Mouse (Mus musculus): ENCODE measurements around the gene Scrn3. TPM values are rescaled to one million over a fixed set of nuclear protein-coding genes. Genes with fewer than 3 reads are reported as not detected.
A peak's percentile ranks its signal among the peaks of the same experiment; 100 is the strongest.

Gene Scrn3
- total RNA-seq (2021), result 10 to 100 TPM; 15.0 to 16.8 TPM
- long read RNA-seq, experiment 1, transcript Scrn3-201 (8 exons, 3,309 nt), result major isoform, 6 of 8 reads
- long read RNA-seq, experiment 1, partial matches to known transcripts, result 0 of 8 reads
- long read RNA-seq, experiment 1, other reads (novel, unspliced or antisense), result 2 of 8 reads
- long read RNA-seq, experiment 2, transcript Scrn3-201 (8 exons, 3,309 nt), result major isoform, 6 of 12 reads
- long read RNA-seq, experiment 2, partial matches to known transcripts, result 3 of 12 reads
- long read RNA-seq, experiment 2, other reads (novel, unspliced or antisense), result 0 of 12 reads

GRCm38 (mm10) chr2:73312152-73313116 is at the start of gene Scrn3, which contains the start of gene Cir1:
Gene Scrn3 (plus strand): TSS chr2:73312601.
Gene Cir1 (minus strand): TSS chr2:73312701.
- DNase-seq (ENCODE audit: low spot score in 2 of 2), result peak; percentile 91 to 96

DNA sequence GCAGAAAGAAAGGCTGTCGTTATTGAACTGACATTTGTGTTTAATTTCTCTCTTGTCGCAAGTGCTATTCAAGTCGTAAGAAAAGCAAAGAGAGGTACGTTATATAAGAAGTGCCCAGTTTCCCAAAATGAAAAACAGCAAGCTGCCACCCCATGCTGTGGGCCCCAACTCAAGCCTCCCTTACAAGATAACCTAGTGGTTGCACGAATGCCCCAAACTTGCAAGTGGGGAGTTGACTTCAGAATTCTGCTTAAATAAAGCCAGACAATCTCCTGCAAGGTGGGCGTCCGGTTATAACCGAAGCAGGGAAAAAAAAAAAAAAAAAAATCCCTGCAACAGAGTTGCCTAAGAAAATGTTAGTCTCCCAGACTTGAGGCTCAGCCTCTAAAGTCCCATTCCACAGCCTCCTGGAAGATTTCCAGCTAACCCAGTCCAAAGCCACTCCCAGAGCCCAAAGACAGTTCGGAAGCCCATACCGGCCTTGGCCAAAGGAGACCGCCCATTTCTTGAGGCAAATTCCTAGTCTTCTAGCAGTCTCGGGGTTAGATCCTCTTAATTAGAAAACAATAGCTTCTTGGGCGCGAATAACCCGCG is 49.1 kb upstream of the Scrn3 start:
- no peak for DNase-seq (ENCODE audit: low spot score in 2 of 2)

DNA sequence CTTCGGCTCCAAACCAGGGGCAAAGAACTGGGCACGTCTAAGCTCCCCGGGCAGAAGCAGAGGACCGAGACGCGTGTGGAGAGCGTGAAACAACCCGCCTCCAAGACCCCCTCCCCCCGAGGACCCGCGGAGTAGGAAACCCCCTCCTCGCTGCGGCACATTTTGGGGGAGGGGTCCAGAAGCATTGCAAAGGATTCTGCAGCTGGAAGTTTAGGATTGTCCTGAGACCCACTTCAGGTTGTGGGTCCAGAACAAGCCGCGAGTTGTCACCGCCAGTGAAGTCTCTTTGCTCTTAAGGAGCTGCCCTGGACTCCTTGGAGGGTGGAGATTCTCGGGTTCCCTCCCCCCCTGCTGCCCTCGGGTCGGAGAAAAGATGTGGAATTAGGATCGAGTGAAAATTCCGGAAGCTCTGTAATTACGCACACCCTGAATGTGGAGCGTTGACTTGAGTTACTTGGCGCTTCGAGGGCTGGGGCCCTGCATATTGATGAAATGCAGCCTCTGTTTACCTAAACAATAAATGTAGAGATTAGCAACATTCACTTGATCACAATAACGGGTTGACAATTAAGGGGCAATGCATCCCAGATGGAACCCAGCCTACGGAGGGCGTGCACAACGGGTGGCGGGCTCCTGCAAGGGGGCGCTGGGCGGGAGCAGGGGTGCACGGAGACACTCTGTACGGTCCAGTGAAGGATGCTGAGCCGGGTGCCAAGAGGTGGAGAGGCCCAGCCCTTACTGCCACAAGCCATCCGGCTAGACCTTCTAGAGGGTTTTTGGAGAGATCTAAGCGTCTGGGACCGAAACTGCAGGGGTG is 48.4 kb upstream of the Scrn3 start:
- DNase-seq (ENCODE audit: low spot score in 2 of 2), result no peak

DNA sequence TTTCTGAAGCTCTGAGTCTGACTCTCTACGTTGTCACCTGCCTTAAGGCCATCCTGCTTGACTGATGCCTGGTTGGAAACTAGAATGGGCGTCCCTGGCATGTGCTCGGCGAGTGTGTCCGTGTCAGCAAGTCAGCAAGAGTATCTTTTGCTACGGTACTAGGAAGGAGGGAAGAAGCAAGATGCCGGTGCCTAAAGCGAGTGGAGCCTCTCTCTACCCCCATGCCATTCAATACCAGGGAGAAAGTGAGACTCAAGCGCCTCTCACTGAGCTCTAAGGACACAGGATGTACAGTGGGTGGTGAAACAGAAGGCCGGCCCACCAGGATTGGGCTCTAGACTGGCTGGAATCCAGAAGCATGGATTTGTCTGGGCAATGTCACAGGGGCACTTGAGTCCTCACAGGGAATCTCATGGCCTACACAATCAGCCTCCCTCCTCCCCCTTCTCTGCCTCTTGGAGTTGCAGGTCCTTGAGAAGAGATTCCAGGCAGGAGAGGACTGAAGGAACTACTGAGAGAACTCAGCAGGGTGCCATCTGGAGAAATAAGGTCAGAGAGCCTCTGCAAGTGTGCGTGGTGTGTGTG is 47.7 kb upstream of the Scrn3 start:
- DNase-seq (ENCODE audit: low spot score in 2 of 2), result no peak

- DNase-seq (ENCODE audit: low spot score in 2 of 2), result no peak
Measured at GRCm38 (mm10) chr2:73266011-73266410, 46.4 kb upstream of the Scrn3 start.

DNA sequence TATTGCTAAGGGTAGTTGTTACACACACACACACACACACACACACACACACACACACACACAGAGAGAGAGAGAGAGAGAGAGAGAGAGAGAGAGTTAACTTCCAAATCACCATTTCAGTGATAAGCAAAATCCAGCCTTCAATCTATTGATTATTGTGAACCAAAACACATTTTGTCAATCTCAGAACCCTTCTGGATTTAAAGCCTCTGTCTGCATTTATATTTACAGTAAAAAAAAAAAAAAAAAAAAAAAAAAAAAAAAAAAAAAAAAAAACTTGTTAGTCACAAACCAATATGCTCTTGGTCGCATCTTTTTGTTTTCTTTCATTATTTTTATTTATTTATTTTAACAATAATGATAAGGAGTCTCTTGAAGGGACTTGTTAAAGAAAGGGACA is 45.8 kb upstream of the Scrn3 start:
- DNase-seq (ENCODE audit: low spot score in 2 of 2), result no peak

GRCm38 (mm10) chr2:73267231-73267630 is 45.2 kb upstream of the Scrn3 start:
- DNase-seq (ENCODE audit: low spot score in 2 of 2), result no peak

DNA sequence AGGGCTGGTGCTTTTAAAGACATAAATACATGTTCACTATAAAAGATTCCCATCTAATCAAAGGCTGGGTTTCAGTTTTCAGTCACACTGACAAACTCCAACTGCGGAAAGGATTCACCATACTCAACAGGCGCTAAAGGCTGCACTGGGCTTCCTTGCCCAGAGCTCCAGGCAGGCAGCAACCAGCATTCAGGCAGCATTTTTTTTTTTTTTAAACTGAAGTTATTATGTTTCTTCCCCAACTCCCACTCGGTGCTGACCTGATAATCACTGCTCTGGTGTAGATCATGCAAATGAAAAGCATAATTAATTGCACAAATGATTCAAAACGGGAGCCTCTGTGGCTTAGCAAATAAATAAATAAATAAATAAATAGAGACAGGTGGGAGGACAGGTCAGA is 44.6 kb upstream of the Scrn3 start:
- no peak for DNase-seq (ENCODE audit: low spot score in 2 of 2)

- DNase-seq (ENCODE audit: low spot score in 2 of 2), result no peak
Measured at GRCm38 (mm10) chr2:73268281-73268680, 44.1 kb upstream of the Scrn3 start.

- no peak for DNase-seq (ENCODE audit: low spot score in 2 of 2)
Measured at GRCm38 (mm10) chr2:73268836-73269395, 43.5 kb upstream of the Scrn3 start.

DNA sequence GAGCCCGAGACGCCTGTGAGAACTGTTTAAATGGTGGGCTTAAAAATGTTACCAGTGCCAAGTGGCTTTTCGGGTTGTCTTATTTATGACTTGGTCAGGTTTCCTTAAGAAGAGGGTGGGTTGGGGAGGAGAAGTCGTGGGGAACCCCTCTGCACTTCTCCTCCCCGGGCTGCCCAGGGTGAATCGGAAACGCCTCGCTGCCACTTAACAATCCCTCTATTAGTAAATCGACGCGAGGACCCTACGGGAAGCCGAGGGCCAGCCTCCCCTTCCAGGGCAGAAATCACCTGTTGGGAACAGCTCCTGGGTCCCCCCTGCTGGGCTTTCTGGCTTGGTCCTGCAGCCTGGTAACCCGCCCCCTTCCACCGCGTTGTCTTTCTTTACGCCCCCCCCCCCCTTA is 42.7 kb upstream of the Scrn3 start:
- no peak for DNase-seq (ENCODE audit: low spot score in 2 of 2)

- DNase-seq (ENCODE audit: low spot score in 2 of 2), result no peak
Measured at GRCm38 (mm10) chr2:73270071-73270592, 42.3 kb upstream of the Scrn3 start.

- no peak for DNase-seq (ENCODE audit: low spot score in 2 of 2)
Measured at GRCm38 (mm10) chr2:73270593-73271458, 41.6 kb upstream of the Scrn3 start.

DNA sequence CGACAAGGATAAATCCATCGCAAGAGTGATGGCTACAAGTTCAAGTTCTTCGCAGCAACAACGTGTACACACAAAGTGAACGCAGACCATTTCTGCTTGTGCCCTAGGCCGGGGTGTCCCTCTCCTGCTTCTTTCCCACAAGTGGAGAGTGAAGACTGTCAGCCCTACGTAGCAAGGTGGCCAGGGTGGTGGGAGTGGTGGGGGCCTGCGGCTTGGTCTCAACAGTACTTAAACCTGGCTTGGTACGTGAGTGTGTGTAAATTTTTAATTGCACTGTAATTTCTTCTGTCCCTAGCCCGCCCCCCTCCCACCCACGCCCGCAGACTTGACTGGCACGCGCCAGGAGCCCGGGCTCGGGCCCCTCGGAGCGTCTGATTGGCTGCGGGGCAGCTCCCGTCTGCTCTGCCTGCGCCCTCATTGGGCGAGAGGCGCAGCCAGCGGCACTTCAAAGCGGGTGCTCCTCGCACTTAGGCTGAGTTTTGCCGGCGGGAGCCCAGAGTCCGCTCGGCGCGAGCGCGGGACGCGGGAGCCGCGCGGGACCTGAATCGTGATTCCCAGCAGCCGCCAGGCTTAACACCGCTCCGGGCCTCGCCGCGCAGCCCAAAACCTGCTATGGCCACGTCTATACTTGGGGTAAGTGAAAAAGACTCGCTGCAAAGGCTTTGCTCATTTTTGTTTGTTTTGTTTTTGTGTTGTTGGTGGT is 40.8 kb upstream of the Scrn3 start, which contains the start of gene Sp9:
Sp9 (plus strand) TSS at position 467 of the 703 bp plus-strand sequence.
- peak in 1 of 2 experiments; percentile 46 for DNase-seq (ENCODE audit: low spot score in 2 of 2)

DNA sequence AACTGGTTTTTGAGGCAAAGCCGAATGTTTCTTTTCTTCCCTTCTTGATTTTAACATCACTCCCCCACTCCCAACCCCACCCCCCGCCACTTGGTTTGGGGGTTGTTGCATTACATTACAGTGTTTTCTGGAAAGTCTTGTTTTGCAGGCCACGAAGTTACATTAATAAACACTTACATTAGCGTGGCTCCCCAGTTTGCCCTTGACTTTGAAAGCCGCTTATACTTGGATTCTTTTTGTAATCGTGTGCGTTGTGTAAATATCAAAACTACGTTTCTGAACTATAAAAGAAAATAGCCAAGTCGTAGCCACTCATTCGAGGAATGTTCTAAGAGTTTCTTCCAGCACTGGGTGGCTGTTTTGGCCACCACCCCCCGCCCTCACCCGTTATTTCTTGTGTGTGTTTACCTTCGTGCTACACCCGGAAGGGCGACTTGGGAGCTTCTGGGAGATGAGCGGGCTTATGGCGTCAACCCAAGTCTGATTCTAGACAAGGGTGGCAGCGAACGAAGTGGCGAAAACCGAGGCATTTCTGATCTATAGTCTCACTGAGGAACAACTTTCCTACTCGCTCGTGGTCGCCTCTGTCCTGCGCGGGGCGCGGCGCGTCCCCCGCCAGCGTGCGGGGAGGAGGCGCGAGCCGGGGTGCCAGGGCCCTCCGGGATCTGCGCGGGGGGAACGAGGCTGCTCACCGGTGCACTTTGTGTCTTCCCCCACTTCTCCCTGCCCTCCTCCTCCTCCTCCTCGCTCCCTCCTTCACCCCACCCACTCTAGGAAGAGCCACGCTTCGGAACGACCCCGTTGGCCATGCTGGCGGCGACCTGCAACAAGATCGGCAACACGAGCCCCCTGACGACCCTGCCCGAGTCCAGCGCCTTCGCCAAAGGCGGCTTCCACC is 39.8 kb upstream of the Scrn3 start:
- DNase-seq (ENCODE audit: low spot score in 2 of 2), result no peak

DNA sequence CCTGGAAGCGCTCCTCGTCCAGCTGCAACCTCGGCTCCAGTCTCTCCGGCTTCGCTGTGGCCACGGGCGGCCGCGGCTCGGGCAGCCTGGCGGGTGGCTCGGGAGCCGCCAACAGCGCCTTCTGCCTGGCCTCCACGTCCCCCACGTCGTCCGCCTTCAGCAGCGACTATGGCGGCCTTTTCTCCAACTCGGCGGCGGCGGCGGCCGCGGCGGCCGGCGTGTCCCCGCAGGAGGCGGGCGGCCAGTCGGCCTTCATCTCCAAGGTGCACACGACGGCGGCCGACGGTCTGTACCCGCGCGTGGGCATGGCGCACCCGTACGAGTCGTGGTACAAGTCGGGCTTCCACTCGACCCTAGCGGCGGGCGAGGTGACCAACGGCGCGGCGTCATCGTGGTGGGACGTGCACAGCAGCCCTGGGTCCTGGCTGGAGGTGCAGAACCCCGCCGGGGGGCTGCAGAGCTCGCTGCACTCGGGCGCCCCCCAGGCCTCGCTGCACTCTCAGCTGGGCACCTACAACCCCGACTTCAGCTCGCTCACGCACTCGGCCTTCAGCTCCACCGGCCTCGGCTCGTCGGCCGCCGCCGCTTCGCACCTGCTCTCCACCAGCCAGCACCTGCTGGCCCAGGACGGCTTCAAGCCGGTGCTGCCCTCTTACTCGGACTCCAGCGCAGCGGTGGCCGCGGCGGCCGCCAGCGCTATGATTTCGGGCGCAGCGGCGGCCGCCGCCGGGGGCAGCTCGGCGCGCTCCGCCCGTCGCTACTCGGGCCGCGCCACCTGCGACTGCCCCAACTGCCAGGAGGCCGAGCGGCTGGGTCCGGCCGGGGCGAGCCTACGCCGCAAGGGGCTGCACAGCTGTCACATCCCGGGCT is 38.9 kb upstream of the Scrn3 start:
- DNase-seq (ENCODE audit: low spot score in 2 of 2), result no peak

Data from layer of hippocampus, postnatal 14 days (tissue).